Mouse (Mus musculus) lung, postnatal 0 days (tissue): ENCODE measurements around the gene Hck. TPM values are rescaled to one million over a fixed set of nuclear protein-coding genes. Genes with fewer than 3 reads are reported as not detected.
A peak's percentile ranks its signal among the peaks of the same experiment; 100 is the strongest.

ENCODE experiments used
- ATAC-seq: fragments of 200-750 bp; cut with Nextera tagmentation; 2 replicates; pipeline ENCODE4 v1.8.0; 2017; ENCODE audit warnings: moderate library complexity
- DNase-seq: peaks from one replicate; pipeline ENCODE4 v3.0.0-alpha.2; 2016; ENCODE audit warnings: low spot score
- H3K27ac ChIP-seq: fragments of 300-500 bp; sonication (generic); 2 replicates; pipeline ENCODE4 v1.5.1; 2014; ENCODE audit warnings: antibody characterized with exemption, mild to moderate bottlenecking, low read length, mixed read lengths
- H3K27me3 ChIP-seq: fragments of 300-500 bp; sonication (generic); replicated peaks from 2 replicates; pipeline ENCODE4 v1.6.1; 2014; ENCODE audit warnings: low read length, mixed read lengths; ENCODE audit not compliant: insufficient read depth
- H3K36me3 ChIP-seq: fragments of 300-500 bp; sonication (generic); 2 replicates; pipeline ENCODE4 v1.6.1; 2014; ENCODE audit warnings: low read length, mixed read lengths; ENCODE audit not compliant: insufficient read depth
- H3K4me1 ChIP-seq: fragments of 300-500 bp; sonication (generic); 2 replicates; pipeline ENCODE4 v1.6.1; 2014; ENCODE audit warnings: antibody characterized with exemption, low read depth, low read length, mixed read lengths; ENCODE audit not compliant: insufficient read depth
- H3K4me2 ChIP-seq: fragments of 300-500 bp; sonication (generic); replicated peaks from 2 replicates; pipeline ENCODE4 v1.6.1; 2014; ENCODE audit warnings: low read depth, mild to moderate bottlenecking, low read length, moderate library complexity, mixed read lengths
- H3K4me3 ChIP-seq: fragments of 300-500 bp; sonication (generic); 2 replicates; pipeline ENCODE4 v1.5.1; 2014; ENCODE audit warnings: low read depth, low read length
- H3K9ac ChIP-seq: fragments of 300-500 bp; sonication (generic); replicated peaks from 2 replicates; pipeline ENCODE4 v1.6.1; 2014; ENCODE audit warnings: low read depth, mild to moderate bottlenecking
- H3K9me3 ChIP-seq: fragments of 300-500 bp; sonication (generic); 2 replicates; pipeline ENCODE4 v1.6.1; 2016; ENCODE audit warnings: low read length, mixed read lengths
- CTCF ChIP-seq: IDR thresholded peaks from 2 replicates; pipeline ENCODE4 v1.5.1; 2016; ENCODE audit warnings: antibody characterized with exemption, mild to moderate bottlenecking
- EP300 ChIP-seq: IDR thresholded peaks from 2 replicates; pipeline ENCODE4 v1.6.1; 2016; ENCODE audit warnings: antibody characterized with exemption, mild to moderate bottlenecking, control low read depth
- WGBS: fragments of 180-500 bp; shearing (Covaris S2); extraction: QIAGEN DNeasy Blood & Tissue Kit; methylation state at CpG from one replicate; pipeline ENCODE4 v1.1.7; 2014; 5-methylcytosine and 5-hydroxymethylcytosine counted together
- polyA plus RNA-seq: library from polyadenylated mRNA; unstranded; fragments of >200 nt; fragmentation: Nextera tagmentation; extraction: Ambion mirVana; gene quantifications from 2 replicates; pipeline ENCODE4 v1.2.1, GENCODE M21; 2015

Gene Hck
- polyA plus RNA-seq, 1 experiment from 2014 or later = 37.1 TPM

DNA sequence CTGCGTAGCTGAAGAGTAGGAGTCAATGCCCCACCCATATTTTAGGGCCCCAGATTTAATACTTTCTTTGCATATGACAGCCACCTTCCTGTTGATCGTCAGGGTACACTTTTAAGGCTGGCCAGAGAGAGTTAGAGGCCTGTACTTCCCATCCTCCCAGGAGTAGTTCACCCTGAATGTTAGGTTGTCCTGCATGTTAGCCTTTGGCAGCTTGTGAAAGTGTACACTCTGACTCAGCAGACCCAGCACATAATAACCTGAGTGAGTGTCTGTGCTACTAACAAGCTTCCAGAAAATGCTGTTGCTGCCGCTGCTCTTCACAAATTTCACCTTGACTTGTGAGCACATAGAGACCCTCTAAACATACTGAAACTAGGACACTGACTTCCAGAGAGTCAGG lies 68.9 kb downstream of the Hck start:
- no peak overlapping the region for H3K27ac ChIP-seq
- no peak overlapping the region for H3K4me3 ChIP-seq
- no peaks in the 10 kb centered on the region for H3K27me3 ChIP-seq
- H3K4me1 ChIP-seq = no peaks in the 10 kb centered on the region
- no peak for TF ChIP-seq CTCF
- TF ChIP-seq EP300 = no peak
- ATAC-seq (no peak), DNase-seq (no peak)
- no peaks in the 10 kb centered on the region for H3K9me3 ChIP-seq
- H3K36me3 ChIP-seq = peaks cover 7% of the 10 kb centered on the region; the same call in 1 of the 2 replicates
- no peak overlapping the region for H3K4me2 ChIP-seq
- WGBS = 77% methylated on average over 3 of the region's 3 CpGs
- no peak overlapping the region for H3K9ac ChIP-seq

DNA sequence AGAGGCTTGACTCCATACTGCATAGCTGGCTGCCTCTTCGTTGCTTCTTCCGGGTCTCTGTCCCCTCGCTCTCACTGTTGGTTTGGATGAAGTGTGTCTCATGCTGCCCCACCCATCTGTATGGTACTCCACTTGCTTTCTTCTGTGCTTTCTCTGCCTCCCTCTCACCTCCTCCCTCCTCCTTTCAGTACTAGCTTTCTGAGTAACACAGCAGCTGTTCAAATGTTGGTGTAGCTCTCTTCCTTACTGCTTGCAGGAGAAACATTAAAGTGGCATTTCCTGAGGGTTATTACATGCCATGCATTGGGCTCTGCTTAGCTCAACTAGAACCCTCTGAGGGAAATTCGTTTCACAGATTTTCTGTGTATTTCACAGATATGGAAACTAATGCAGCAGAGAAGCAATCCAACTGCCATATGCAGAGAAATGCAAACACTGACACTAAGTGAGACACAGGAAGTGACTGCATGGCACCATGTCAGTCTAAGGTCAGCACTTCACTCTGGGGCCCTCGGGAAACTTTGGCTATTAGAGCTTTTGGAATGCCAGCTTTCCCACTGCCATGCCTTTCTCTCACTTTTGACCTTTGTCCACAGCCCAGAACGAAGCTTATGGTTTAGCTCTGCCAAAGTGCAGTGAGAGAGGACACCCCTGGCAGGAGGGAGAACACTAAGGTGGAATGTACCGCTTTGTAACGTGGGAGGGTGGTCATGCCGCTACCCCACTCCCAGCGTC lies 71.0 kb downstream of the Hck start:
- no peak for TF ChIP-seq CTCF
- TF ChIP-seq EP300 = no peak
- Histone ChIP-seq H3K4me1 (no peaks in the 10 kb centered on the region), H3K4me3 (no peak overlapping the region), H3K4me2 (no peak overlapping the region), H3K9me3 (no peaks in the 10 kb centered on the region), H3K27me3 (no peaks in the 10 kb centered on the region), H3K27ac (peak overlapping the region; percentile 14; the same call in 1 of the 2 replicates), H3K9ac (no peak overlapping the region), H3K36me3 (peaks cover 17% of the 10 kb centered on the region)
- ATAC-seq (no peak), DNase-seq (no peak)
- 69% methylated on average over 10 of the region's 10 CpGs for WGBS

DNA sequence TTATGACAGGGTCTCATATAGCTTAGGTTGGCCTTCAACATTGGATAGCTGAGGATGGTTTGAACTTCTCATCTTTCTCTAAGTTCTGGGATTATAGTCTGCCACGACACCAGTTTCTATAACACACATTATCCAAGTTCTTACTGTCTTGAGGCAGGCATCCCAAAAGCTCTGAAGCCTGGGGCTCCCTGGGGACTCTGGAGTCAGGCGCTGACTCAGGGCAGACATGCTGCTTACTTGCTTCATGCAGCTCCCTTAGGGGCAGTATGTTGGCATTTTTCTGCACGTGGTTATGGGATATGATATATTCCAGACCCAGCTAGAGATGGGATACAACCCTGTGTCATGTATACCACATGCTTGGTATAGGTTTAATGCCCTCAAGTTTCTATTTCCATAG lies 71.7 kb downstream of the Hck start:
- no peak overlapping the region for H3K9ac ChIP-seq
- H3K4me2 ChIP-seq = no peak overlapping the region
- no peaks in the 10 kb centered on the region for H3K27me3 ChIP-seq
- ATAC-seq (no peak), DNase-seq (no peak)
- H3K4me3 ChIP-seq = no peak overlapping the region
- H3K36me3 ChIP-seq = peaks cover 17% of the 10 kb centered on the region
- H3K9me3 ChIP-seq = no peaks in the 10 kb centered on the region
- H3K27ac ChIP-seq = no peak overlapping the region
- TF ChIP-seq EP300 = no peak
- TF ChIP-seq CTCF = no peak
- 88% methylated on average over 3 of the region's 3 CpGs for WGBS
- H3K4me1 ChIP-seq = no peaks in the 10 kb centered on the region

DNA sequence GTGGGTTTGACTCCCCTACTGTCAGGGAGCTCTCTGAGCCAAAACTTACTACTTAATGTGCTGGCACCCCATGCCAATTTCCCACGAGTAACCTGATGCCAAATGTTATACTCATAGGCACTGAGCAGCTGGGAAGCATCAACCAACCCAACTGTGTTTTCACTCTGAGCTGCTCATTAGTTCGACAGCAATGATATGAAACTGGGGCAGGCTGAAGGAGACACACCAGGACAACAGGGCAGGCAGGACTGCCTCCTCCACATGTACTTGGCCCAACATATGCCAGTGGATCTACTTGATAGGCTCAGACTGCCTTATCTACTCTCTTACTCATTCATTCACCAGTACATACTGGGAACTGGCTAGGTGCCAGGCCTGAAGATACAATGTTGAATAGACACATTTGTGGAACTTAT lies 77.9 kb downstream of the Hck start:
- ATAC-seq (peak; percentile 74), DNase-seq (peak; percentile 41)
- Histone ChIP-seq H3K4me1 (no peaks in the 10 kb centered on the region), H3K27me3 (no peaks in the 10 kb centered on the region), H3K4me2 (no peak overlapping the region), H3K9me3 (no peaks in the 10 kb centered on the region), H3K36me3 (peaks cover 46% of the 10 kb centered on the region), H3K4me3 (no peak overlapping the region), H3K9ac (no peak overlapping the region), H3K27ac (no peak overlapping the region)
- WGBS = 37% methylated on average over 2 of the region's 2 CpGs
- TF ChIP-seq CTCF (no peak), EP300 (no peak)

DNA sequence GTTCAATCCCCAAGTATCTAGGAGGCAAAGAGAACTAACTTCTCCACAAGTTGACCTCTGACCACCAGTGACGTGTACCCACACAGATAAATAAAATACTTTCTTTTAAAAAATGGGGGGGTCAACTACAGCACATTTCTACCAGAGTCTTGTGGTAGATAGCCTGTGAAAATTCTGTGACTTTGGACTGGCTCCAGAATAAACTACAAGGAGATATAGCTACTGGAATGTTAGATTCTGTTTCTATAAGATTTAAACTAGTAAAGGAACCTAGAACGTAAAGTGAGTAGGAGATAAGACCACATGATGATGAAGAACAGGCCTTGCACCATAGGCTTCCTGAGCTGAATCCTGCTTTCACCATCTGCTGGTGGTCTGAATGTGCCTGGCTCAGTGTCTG lies 79.6 kb downstream of the Hck start:
- no peak for TF ChIP-seq CTCF
- no peak for TF ChIP-seq EP300
- no peak for DNase-seq
- ATAC-seq = no peak

DNA sequence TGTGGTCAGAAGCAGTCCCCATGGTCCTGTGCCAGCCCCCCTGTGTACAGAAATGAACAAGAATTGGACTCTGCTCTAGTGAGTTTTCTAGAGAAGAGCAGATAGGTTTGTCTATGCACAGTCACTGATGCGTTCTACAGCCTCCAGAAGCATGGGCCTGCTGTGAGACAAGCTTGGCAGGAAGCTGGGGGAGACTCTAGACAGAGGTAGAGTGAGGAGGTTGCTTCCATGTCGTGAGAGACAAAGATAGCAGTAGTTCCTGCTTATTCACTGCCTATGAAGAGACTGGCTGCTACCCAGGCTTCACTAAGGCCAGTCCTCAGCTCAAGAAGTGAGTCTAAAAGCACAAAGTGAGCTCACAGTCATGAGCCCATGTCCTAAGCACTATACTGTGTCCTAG lies 83.0 kb downstream of the Hck start:
- 76% methylated on average over 2 of the region's 2 CpGs for WGBS
- ATAC-seq (no peak), DNase-seq (no peak)
- no peaks in the 10 kb centered on the region for H3K27me3 ChIP-seq
- no peak overlapping the region for H3K9ac ChIP-seq
- no peak overlapping the region for H3K4me3 ChIP-seq
- H3K27ac ChIP-seq = no peak overlapping the region
- no peaks in the 10 kb centered on the region for H3K9me3 ChIP-seq
- peaks cover 53% of the 10 kb centered on the region for H3K36me3 ChIP-seq
- H3K4me1 ChIP-seq = no peaks in the 10 kb centered on the region
- H3K4me2 ChIP-seq = no peak overlapping the region
- TF ChIP-seq EP300 (no peak), CTCF (no peak)

More for the DNA sequence above, 79.6 kb downstream of the Hck start:
- H3K9ac ChIP-seq = no peak overlapping the region
- no peaks in the 10 kb centered on the region for H3K4me1 ChIP-seq
- no peaks in the 10 kb centered on the region for H3K9me3 ChIP-seq
- no peak overlapping the region for H3K4me3 ChIP-seq
- 79% methylated on average over 2 of the region's 2 CpGs for WGBS
- H3K27ac ChIP-seq = no peak overlapping the region
- H3K36me3 ChIP-seq = peaks cover 43% of the 10 kb centered on the region
- H3K27me3 ChIP-seq = no peaks in the 10 kb centered on the region
- no peak overlapping the region for H3K4me2 ChIP-seq
